Mouse (Mus musculus): ENCODE results near the gene Dusp13.
A peak's percentile ranks its signal among the peaks of the same experiment; 100 is the strongest.

Dusp13 gene

DNA sequence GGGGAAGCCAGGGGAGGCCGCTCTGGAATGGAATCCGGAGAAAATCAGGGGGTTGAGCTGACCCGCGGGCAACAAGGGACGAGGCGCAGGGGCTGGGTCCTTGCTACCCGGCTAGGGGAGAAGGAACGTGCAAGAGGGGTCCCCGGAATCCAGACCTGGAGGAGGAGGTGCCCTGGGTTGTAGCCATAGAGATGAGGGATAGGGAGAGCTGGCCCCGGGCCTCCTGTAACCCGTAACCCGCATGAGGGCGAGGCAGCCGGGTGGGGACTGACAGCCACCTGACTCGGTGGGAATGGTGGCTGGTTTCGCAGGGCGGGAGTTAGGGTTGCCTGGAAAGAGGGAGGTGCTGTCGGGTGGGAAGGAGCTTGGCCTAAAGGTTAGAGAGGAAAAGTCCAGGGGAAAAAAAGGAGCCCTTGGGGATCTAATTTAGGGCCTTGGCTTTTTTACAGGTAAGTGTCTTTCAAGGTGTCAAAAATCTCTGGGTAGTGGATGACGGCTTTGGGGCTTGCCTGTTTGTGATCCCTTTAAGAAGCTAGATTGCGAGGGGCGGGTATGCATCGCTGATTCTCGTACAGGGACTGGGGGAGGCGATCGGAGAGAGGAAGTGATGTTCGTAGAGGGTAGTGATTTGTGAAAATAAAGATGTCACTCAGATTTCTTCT is at the start of gene Dusp13:
Gene Dusp13, minus strand, starts transcription at position 301 of the 662 bp plus-strand sequence.
- DNase-seq (ENCODE audit: low spot score), result peak; percentile 71

DNA sequence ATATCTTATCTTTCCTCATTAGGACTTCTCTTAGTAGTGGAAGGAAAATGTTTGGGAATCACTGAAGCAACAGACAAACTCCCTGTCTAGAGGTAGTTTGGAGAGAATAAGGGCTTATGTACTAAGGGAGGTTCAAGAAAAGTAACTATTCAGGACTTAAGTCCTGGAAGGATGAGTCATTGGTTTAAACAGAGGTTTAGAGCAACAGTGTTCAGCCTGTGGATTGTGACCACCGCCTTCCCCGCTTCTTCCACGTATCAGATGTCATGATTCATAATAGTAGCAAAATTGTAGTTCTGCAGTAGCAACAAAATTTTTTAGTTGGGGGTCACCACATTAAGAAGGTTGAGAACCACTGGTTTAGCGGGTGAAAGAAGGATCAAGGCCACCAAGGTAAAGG is 49.7 kb upstream of the Dusp13 start:
- DNase-seq (ENCODE audit: low spot score), result no peak

DNA sequence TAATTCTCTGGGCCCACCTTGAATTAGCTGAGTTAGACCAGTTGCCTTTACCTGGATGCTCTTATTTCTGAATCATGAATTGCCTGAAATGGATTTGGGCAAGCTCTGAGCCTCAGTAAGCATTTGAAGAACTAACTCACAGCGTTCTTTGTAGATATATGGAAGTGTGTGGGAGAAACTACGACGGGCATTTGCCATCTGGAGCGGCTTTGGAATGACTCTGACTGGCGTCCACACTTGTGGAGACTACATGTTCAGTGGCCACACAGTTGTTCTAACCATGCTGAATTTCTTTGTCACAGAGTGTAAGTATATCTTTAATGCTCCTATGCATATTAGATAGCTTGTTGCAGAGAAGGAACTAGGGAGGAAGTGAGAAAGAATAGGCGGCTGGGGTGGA is 41.3 kb upstream of the Dusp13 start:
- DNase-seq (ENCODE audit: low spot score), result no peak

DNA sequence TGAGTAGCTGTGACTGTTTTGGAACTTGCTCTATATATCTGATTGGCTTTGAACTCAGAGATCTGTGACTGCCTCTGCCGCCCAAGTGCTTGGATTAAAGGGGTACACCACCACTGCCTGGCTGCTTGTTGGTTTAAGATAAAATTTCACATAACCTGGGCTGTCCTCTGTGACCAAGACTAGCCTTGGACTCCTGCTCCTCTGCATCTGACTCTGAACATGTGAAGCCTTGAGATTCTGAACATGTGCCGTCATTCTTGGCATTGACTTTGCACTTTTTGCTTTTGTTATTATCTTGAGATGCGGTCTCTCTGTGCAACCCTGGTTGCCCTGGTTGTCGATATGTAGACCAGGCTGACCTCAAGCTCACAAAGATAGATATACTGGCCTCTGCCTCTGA is 40.7 kb upstream of the Dusp13 start:
- DNase-seq (ENCODE audit: low spot score), result no peak

DNA sequence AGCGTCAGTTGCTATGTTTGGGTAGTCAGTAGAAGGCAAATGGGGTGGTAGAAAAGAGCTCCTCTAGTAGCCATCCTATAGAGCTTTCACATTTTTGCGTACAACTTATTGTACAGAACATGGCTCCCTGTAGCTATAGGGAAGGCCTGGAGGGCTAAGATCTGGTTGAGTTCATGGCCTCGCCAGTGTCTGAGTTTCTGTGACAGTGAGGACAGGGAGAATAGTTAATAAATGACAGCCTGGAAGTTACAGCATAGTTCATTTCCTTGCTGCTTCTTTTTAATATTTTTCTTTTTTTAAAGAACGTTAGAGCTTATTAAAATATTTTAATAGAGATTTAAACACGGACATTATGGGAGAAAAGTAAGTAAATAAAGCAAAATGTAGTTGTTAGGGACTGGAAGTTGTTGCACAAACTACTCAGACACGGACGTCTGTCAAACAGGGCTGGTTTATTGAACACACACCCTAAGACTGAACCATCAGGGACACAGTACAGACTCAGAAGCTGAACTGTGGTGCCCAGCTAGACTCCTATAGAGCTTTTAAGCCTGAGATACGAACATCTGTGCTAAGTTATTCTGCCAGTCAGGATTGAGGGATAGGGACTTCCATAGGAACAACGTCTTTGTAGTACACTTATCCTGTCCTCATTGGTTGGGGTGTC is 39.7 kb upstream of the Dusp13 start:
- no peak for DNase-seq (ENCODE audit: low spot score)

DNA sequence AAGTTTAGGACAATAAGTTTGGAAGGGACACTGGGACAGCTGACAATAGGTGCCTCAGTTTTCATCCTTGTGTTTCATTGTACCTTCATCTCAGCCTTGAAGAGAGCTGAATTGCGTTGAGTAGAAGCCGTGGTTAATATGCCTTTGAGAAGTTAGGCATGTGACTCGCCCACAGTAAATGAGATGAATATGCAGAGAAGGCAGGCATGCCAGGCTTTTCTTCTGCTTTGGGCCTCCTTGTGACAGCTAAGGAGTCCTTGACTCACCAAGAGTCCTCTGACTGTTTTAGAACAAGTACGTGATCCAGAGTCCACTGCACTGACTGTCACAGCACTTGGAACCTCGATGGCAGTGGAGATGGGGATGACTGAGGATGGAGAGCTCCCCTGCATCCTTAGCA is 37.1 kb upstream of the Dusp13 start:
- no peak for DNase-seq (ENCODE audit: low spot score)

DNA sequence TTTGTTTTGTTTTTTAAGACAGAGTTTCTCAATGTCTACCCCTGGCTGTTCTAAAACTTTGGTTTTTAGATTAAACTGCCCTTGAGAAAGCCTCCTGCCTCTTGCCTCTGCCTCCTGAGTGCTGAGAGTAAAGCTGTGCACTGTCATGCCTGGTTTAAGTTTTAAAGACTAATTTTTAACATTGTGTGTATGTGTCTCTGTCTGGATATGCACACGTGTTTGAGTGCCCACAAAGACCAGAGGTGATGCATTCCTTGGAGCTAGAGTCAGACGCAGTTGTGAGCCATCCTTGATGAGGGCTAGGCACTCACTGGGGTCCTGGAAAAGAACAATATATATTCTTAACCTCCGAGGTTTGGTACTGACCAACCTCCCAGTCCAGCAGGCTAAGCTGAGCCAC is 36.4 kb upstream of the Dusp13 start:
- no peak for DNase-seq (ENCODE audit: low spot score)

DNA sequence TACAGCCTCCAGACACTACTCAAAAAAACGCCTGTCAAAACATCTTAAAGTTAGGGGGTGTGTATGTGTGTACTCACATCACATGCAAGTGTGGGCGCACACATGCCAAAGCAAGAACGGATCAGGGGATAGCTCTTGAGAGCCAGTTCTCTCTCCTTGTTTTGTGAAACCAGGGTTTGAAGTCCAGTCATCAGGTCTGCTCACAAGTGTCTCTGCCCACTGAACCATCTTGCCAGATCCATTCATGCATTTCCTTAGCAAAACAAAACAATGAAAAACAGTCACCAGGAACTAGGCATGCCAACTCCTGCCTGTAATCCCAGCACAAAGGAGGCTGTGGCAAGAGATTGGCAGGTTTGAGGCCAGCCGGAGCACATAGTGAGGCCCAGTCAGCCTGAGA is 35.5 kb upstream of the Dusp13 start:
- DNase-seq (ENCODE audit: low spot score), result no peak

DNA sequence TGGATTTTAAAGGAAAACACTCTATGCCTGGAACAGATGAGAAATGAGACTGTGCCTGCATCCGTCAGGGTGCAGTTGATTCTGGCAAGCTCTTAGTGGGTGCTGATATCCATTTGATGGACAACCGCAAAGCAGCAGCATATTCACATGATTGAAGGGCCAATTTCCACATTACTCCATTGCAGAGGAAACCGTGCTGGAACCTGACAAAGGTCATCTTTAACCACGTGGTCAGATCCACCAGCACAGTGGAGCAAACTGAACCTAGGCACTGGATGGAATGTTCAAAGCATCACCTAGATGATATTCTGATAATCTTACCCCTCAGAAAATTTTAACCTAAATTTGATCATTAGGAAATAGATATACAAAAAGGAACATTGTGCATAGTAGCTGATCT is 25.2 kb upstream of the Dusp13 start:
- no peak for DNase-seq (ENCODE audit: low spot score)

DNA sequence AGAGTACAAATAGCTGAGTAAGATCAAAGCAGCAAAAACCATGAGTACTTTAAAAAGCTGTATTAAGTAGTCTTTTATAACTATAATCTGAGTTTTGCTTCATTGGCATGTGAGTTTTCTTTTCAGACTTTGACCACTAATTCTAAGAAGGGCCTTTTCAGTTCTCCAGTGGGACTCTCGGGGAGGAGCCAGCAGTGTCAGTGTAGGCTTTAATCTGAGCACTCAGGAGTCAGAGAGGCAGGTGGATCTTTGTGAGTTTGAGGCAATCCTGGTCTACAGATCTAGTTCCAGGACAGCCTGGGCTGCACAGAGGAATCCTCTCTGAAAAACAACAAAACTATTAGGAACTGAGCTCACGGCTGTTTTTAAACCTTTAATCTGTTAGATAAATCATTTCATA is 23.0 kb upstream of the Dusp13 start:
- no peak for DNase-seq (ENCODE audit: low spot score)

DNA sequence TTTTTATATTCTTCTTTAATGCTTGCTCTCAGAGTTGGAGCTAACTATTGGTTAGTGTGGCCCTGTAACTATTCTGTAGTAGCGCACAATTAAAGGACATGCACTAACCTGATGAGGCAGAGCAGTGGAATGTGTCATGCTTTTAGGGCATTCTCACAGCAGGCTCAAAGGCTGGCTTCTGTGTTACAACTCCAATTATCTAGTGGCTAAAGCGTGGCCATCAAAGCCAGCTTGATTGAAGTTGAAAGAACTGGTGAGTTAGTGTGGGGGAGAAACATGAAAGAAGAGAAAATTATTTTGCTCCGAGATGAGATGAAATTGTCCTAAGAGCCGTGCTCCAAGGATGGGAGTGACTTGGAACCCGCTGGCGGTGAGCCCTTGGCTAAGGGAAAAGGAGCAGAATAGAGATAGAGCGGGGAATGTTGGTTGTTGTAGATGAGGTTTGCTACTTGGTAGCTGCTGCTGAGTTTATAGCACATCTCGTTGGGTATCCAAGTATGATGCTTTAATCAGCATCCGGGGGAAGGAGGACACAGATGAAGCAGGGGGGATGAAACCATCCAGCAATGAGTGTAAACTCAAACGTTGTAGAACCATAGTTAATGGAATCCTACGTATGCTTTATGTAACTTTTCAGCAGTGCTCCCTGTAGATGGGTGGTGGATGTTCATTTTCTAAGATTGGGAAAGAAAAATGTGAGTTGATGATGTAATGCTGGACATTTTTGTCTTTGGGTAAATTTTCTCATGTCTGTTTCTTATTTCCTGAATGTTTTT is 21.7 kb upstream of the Dusp13 start:
- DNase-seq (ENCODE audit: low spot score), result peak; percentile 31

DNA sequence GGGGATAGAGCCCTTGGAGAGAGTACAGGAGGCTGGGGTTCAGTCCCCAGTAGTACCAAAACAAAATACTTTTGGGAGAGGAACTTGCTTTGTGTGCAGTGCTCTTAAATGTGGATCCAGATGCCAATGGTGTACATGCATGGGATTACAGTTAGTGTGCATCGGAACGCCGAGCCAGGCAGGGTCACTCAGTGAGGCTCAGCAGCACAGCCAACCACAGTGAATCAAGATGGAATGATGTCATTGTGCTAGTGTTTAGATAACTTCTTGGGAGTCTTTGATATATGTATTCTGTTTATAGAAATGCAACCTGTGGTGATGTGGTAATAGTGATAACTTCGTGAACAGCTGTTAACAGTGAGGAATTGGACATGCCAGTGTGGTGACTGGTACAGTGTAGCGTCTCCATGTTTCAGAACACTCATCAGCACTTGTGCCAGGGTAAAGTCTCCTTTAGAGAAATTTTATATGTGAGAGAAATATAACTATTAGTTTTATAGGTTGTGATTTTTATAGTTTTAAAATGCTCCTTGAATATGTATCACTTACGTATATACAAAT is 15.5 kb upstream of the Dusp13 start:
- DNase-seq (ENCODE audit: low spot score), result no peak

DNA sequence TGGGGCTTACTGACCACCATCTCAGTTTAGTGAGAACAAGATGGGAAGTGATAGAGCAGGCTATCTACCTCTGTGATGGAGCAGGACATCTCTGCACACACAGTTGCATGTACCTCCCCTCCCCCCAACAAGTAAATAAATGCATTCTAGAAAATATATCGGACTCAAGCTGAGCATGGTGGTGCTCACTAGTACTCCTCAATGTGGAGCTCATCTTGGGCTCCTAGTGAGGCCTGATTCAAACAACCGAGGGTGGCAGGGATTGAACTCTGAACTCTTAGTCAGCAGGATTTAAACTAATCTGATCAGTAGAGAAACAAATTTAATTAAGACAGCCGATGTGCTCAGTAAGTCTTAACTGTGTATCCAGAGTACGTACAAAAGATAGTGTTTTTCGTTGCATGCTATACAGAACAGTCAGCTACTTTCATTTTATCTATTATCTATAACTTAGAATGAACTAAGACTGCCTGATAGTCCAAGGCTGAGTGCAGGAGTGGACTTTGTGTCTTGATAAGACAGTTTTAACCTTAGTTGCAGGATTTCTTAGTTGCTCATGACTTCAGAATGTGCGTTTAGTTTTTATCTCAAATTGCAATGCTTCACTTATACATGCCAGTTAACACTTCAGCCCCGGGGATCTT is 14.9 kb upstream of the Dusp13 start:
- no peak for DNase-seq (ENCODE audit: low spot score)

DNA sequence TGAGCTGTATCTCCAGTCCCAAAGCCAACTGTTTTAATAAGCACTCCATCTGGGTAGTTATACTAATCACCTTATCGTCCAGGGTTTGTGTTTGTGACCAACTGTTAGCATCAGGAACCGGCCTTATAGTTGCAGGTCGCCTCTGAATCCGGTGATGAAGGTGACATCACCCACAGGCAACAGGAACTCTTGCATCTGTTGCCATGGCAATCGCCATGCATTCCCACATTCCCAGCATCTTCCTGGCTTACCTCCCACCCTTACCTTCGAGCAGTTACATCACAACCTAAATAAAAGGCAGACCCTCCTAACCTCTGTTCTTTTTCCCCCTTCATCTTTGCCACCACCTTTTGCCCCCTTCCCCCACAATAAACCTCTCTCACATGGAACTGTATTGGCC is 13.7 kb upstream of the Dusp13 start:
- DNase-seq (ENCODE audit: low spot score), result no peak

DNA sequence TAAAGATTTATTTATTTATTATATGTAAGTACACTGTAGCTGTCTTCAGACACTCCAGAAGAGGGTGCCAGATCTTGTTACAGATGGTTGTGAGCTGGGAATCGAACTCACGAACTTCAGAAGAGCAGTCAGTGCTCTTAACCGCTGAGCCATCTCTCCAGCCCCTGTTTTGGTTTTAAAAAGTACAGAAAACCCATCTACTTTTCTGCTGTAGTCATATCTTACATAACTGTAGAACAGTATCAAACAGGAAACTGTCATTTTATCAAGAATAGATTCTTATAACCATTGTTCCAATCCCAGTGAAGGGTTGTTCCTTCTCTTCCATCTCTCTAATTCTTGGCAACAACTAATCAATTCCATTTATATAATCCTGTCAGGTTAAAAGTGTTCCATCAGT is 12.8 kb upstream of the Dusp13 start:
- DNase-seq (ENCODE audit: low spot score), result no peak

DNA sequence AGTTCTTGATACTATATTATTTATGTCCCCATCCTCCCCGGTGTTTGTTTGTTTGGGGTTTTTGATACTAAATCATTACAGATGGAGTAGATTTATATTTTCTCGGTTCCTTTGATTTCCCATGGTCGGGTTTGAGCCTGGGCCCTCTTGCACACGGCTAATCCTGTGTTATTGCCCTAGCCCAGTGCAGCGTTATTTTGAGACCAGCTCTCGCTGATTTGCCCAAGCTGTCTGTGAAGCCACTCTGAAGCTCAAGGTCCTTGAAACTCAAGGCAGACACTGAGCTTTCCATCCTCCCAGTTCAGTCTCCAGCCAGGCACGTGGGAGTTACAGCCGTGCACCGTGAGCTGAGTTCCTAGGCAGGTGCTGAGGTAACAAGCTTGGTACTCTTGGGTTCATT is 10.6 kb upstream of the Dusp13 start:
- DNase-seq (ENCODE audit: low spot score), result no peak

DNA sequence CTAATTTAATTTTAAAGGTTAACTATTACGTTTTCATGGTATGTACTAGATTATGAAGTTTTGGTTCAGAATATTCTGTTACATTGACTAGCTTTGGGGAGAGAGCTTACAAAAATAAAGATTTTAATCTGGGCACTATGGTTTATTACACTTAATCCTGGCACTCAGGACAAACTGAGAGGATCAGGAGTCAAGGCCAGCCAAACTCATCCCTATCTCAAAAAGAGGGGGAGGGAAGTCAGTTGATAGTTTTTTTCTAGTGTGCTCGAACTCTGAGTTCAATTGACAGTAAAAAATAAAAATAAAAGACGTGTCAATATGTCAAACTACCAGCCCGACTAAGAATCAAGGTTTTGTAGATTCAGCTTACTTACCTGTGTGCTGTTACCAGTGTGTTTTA is 2.4 kb upstream of the Dusp13 start:
- no peak for DNase-seq (ENCODE audit: low spot score)

DNA sequence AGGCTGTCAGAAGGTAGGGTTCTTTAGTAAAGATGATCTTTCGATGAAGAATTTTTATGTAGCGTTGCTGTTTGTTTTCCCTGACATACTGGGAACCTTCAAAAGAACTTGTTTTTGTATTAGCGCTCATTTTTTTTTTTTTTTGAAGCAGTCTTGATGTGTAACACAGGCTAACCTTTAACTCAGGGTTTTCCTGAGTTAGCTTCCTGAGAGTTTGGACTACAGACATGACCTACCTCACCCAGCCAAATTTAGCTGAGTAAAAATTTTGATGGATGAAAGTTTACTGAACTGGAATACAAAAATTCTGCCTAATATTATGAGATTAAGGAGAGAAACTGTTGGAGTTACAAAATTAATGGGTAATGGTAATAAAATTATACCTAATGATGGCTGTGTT is 1.4 kb upstream of the Dusp13 start:
- no peak for DNase-seq (ENCODE audit: low spot score)

DNA sequence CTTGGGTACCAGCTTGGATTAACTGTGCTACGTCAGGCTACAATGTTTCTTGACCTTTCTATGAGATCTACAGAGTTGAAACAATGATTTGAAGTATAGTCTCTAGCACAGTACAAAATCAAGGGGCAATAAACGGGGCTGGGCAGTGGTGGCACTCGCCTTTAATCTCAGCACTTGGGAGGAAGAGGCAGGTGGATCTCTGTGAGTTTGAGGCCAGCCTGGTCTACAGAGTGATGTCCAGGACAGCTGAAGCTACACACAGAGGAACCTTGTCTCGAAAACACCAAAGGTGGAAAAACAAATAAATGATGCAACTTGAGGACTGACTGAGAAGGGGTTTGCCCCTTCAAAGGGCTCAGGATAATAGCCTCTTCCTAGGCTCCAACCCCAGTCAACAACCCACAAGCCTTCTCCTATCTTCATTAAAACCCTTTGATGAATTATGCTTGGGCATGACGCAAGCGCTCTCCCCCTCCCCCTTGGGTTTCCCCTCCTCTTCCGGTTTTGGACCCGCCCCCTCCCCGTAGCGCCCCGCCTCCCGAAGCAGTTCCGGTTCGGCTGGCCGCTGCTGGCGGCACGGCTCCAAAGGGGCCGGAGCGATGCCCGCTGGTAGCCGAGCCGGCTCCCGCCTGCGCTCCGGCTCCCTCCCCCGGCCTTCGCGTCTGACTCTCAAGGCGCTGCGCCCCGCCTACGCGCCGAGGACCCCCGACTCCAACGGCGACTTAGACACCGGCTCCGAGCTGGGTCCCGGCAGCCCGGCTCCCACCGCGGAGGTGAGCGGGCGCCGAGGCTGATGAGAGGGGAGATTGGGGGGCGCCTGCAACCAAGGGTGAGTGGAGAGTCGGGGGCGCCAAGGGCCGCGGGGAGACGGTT is 737 bp downstream of the Dusp13 start, which contains the start of gene Samd8:
Gene Samd8, plus strand, starts transcription at position 524 of the 873 bp plus-strand sequence.
- DNase-seq (ENCODE audit: low spot score), result peak; percentile 82

DNA sequence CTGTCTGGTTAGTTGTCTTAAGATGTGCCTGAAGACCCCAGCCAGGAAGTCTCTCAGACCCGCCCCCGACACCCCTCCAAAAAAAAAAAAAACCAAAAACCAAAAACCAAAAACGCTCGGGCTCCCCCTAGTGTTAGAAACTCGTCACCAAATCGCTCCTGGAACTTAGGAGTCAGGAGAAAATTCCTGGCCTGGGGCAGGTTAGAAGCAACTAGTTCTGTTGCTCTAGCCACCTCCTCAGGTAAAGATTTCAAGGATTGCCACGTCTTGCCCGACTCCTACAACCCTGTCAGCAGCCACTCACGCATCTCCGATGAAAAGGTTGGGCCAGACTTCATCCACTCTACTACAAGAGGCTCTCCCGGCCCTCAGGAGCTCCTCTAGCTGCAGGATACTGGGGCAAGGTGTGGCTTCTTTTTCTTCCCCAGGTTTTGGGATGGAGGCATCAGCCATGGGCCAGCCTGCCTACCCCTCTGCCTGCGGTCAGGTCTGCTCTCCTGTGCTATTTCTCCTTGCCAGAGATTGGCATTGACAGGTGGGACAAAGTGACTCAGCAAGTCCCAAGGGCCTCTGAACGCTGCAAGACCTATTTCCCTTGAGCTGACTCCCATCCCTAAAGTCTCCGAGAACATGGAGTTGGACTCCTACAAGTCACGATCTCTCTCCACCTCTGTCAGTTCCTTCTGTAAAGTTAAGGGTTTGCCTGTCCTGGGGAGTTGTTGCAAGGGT is 2.7 kb downstream of the Dusp13 start:
- no peak for DNase-seq (ENCODE audit: low spot score)
